Mouse (Mus musculus) C2C12 (cell line): ENCODE data around the gene Tgfa.

ENCODE experiments used
- CEBPB ChIP-seq: IDR thresholded peaks from one replicate; pipeline ENCODE4 v1.6.1; 2011; ENCODE audit warnings: low read depth, mild to moderate bottlenecking, control low read depth, moderate library complexity
- CTCF ChIP-seq: IDR thresholded peaks from one replicate; pipeline ENCODE4 v1.5.1; 2011; ENCODE audit not compliant: control insufficient read depth, insufficient read depth, insufficient read length
- FOSL1 ChIP-seq: IDR thresholded peaks from one replicate; pipeline ENCODE4 v1.8.0; 2011; ENCODE audit warnings: mild to moderate bottlenecking, low read length; ENCODE audit not compliant: poor library complexity, insufficient read depth, severe bottlenecking
- MYOG ChIP-seq: IDR thresholded peaks from one replicate; pipeline ENCODE4 v1.6.1; 2011; ENCODE audit not compliant: control insufficient read depth, insufficient read length; ENCODE audit errors: extremely low read depth
- USF1 ChIP-seq: IDR thresholded peaks from one replicate; pipeline ENCODE4 v1.6.1; 2011; ENCODE audit warnings: low read depth, mild to moderate bottlenecking, control low read depth, moderate library complexity

- TF ChIP-seq CTCF (no peak), MYOG (no peak), CEBPB (no peak), USF1 (no peak), FOSL1 (no peak)
Measured at GRCm38 (mm10) chr6:86206985-86207384, 12.0 kb downstream of the Tgfa start.
